Mouse (Mus musculus) stomach, postnatal 0 days (tissue): ENCODE data around the gene Sptbn4.
"Not testable (repeated sequence)": the region's sequence is repeated elsewhere in the genome, so short reads cannot be mapped to it uniquely, and the experiment has no call there.

Experiments
- CTCF ChIP-seq: IDR thresholded peaks from 2 replicates; pipeline ENCODE4 v1.5.1; 2016; ENCODE audit warnings: antibody characterized with exemption, low read depth, mild to moderate bottlenecking, moderate library complexity
- EP300 ChIP-seq: optimal IDR thresholded peaks from 2 replicates; pipeline ENCODE3; 2016; ENCODE audit warnings: antibody characterized with exemption

- not testable (repeated sequence) for TF ChIP-seq CTCF, EP300
Measured at GRCm38 (mm10) chr7:27494659-27495367, 47.3 kb upstream of the Sptbn4 start.
